Mouse (Mus musculus): Measurements from ENCODE around the gene Pold1. TPM values are rescaled to one million over a fixed set of nuclear protein-coding genes. Genes with fewer than 3 reads are reported as not detected.

The Pold1 gene
- total and polyA plus RNA-seq, 3 experiments: 54.6 to 252 (median 70.1) TPM

DNA sequence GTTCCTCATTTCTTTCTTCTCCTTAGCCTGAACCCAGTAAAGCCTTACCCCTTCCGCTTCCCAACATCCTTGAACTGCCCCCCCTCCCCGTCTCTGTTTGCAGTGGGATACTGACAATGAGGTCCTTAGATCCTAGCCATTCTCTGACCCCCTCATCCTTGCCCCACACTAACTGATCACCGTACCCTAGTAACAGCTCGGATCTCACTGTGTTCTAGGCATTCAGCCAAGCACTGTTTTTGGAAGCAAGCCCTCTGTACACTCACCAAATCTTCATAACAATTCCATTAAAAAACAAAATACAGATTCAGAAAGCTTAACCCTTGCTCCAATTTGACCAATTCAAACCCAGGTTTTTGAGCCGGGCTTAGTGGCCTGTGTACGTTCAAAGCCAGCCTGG, 45.6 kb upstream of the Pold1 start:
- H3K4me1 ChIP-seq (ENCODE audit: insufficient read depth, low read depth, low read length): peaks cover under 1% of the 10 kb centered on the region
- TF ChIP-seq GATA1 (IDR thresholded peaks at IDR 0.05; ENCODE audit: borderline replicate concordance, low read length): no peak
- TF ChIP-seq POLR2AphosphoS5 (IDR thresholded peaks at IDR 0.05; ENCODE audit: insufficient replicate concordance, low read depth, low read length): no peak
- TF ChIP-seq CTCF (IDR thresholded peaks at IDR 0.05; ENCODE audit: low read depth, low read length): no peak
- no peak for TF ChIP-seq GATA2 (IDR thresholded peaks at IDR 0.05; ENCODE audit: borderline replicate concordance, low read depth, low read length)
- TF ChIP-seq TAL1 (conservative IDR thresholded peaks at IDR 0.05; ENCODE audit: low read depth, low read length): no peak
- H3K36me3 ChIP-seq (replicated peaks): no peaks in the 10 kb centered on the region
- DNase-seq (ENCODE audit: low spot score) (no peak), ATAC-seq (ENCODE audit: extremely low read depth, insufficient number of reproducible peaks, low FRiP score, poor library complexity, severe bottlenecking) (no peak)
- H3K4me3 ChIP-seq (ENCODE audit: low read depth, low read length): no peak overlapping the region
- H3K9me3 ChIP-seq (replicated peaks): peaks cover 11% of the 10 kb centered on the region
- peaks cover 9% of the 10 kb centered on the region for H3K27me3 ChIP-seq (ENCODE audit: insufficient read depth, low read length)

DNA sequence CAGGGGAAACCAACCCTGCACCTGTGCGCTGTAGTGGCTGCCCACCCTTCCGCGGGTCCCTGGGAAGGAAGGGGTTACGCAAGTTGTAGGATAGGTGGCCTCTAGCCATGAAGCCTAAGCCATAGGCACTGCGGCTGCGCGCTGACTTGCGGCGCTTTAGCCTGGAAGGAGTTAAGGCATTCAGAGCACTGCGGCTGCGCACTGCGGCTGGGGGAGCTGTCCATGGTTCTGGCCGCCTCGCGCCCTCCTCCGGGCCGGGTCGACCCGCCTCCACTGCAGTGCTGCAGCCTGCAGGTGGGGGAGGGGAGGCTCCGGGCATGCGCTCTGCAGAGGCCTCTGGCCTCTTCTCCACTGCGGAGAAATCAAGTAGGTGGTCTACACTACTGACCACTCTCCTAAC, 45.1 kb upstream of the Pold1 start:
- TF ChIP-seq TAL1 (conservative IDR thresholded peaks at IDR 0.05; ENCODE audit: low read depth, low read length): no peak
- peaks cover 11% of the 10 kb centered on the region for H3K9me3 ChIP-seq (replicated peaks)
- ATAC-seq (ENCODE audit: extremely low read depth, insufficient number of reproducible peaks, low FRiP score, poor library complexity, severe bottlenecking) (no peak), DNase-seq (ENCODE audit: low spot score) (peak; percentile 25)
- peaks cover 13% of the 10 kb centered on the region for H3K27me3 ChIP-seq (ENCODE audit: insufficient read depth, low read length)
- no peaks in the 10 kb centered on the region for H3K36me3 ChIP-seq (replicated peaks)
- H3K4me3 ChIP-seq (ENCODE audit: low read depth, low read length): no peak overlapping the region
- peaks cover 4% of the 10 kb centered on the region for H3K4me1 ChIP-seq (ENCODE audit: insufficient read depth, low read depth, low read length)

DNA sequence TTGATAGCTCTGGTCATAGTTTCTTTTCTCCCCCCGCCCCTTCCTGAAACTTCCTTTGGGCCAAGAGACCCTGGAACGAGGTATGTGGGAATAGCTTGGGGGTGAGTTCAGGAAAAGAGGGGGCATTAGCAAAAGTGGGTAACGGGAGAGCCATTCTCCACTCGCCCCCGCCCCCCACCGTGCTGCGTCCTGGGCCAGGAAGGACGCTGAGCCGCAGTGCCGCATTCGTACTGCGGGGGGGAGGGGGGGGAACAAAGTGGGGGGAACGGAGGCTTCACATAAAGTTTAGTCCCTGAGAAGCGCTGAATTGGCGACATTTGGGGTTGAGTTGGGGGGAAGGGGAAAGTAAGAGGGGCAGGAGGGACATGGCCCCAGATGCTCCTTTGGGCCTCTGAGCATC, 44.4 kb upstream of the Pold1 start:
- Histone ChIP-seq H3K4me1 (ENCODE audit: insufficient read depth, low read depth, low read length) (peaks cover 4% of the 10 kb centered on the region), H3K4me3 (ENCODE audit: low read depth, low read length) (no peak overlapping the region), H3K27me3 (ENCODE audit: insufficient read depth, low read length) (peaks cover 18% of the 10 kb centered on the region), H3K9me3 (replicated peaks) (peaks cover 11% of the 10 kb centered on the region), H3K36me3 (replicated peaks) (no peaks in the 10 kb centered on the region)
- no peak for ATAC-seq (ENCODE audit: extremely low read depth, insufficient number of reproducible peaks, low FRiP score, poor library complexity, severe bottlenecking)
- no peak for TF ChIP-seq CTCF (IDR thresholded peaks at IDR 0.05; ENCODE audit: low read depth, low read length)
- TF ChIP-seq POLR2AphosphoS5 (IDR thresholded peaks at IDR 0.05; ENCODE audit: insufficient replicate concordance, low read depth, low read length): no peak
- no peak for TF ChIP-seq GATA2 (IDR thresholded peaks at IDR 0.05; ENCODE audit: borderline replicate concordance, low read depth, low read length)
- no peak for TF ChIP-seq GATA1 (IDR thresholded peaks at IDR 0.05; ENCODE audit: borderline replicate concordance, low read length)
- TF ChIP-seq TAL1 (conservative IDR thresholded peaks at IDR 0.05; ENCODE audit: low read depth, low read length): no peak
- no peak for DNase-seq (ENCODE audit: low spot score)

DNA sequence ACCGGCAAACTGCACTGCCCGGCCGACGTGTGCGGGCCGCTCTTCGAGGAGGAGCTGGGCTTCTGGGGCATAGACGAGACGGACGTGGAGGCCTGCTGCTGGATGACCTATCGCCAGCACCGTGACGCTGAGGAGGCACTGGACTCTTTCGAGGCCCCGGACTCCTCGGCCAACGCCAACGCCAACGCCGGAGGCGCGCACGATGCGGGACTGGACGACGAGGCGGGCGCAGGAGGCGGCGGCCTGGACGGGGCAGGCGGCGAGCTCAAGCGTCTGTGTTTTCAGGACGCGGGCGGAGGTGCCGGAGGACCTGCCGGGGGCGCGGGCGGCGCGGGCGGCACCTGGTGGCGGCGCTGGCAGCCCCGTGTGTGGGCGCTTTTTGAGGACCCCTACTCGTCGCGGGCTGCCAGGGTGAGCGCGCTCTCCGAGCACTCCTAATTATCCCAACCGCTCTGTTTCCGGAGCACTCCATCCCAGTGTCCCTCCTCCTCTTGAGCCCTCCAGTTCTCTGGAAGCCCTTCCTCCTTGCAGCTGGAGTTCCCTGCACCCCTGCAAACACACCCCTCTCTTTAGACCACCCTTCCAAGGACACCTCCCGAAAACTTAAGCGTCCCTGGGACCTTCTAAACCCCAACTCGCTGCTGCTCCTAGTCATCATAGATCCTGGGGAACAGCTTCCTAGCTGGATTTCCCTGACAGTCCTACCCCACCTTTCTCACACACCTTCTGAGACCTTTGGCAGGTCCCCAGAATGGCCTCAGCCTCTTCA, 42.9 kb upstream of the Pold1 start:
- H3K9me3 ChIP-seq (replicated peaks): peaks cover 11% of the 10 kb centered on the region
- H3K27me3 ChIP-seq (ENCODE audit: insufficient read depth, low read length): peaks cover 32% of the 10 kb centered on the region
- ATAC-seq (ENCODE audit: extremely low read depth, insufficient number of reproducible peaks, low FRiP score, poor library complexity, severe bottlenecking) (no peak), DNase-seq (ENCODE audit: low spot score) (no peak)
- H3K36me3 ChIP-seq (replicated peaks): no peaks in the 10 kb centered on the region
- H3K4me3 ChIP-seq (ENCODE audit: low read depth, low read length): no peak overlapping the region
- H3K4me1 ChIP-seq (ENCODE audit: insufficient read depth, low read depth, low read length): peaks cover 4% of the 10 kb centered on the region
- TF ChIP-seq CTCF (IDR thresholded peaks at IDR 0.05; ENCODE audit: low read depth, low read length) (no peak), POLR2AphosphoS5 (IDR thresholded peaks at IDR 0.05; ENCODE audit: insufficient replicate concordance, low read depth, low read length) (no peak), TAL1 (conservative IDR thresholded peaks at IDR 0.05; ENCODE audit: low read depth, low read length) (no peak), GATA1 (IDR thresholded peaks at IDR 0.05; ENCODE audit: borderline replicate concordance, low read length) (no peak), GATA2 (IDR thresholded peaks at IDR 0.05; ENCODE audit: borderline replicate concordance, low read depth, low read length) (no peak)

DNA sequence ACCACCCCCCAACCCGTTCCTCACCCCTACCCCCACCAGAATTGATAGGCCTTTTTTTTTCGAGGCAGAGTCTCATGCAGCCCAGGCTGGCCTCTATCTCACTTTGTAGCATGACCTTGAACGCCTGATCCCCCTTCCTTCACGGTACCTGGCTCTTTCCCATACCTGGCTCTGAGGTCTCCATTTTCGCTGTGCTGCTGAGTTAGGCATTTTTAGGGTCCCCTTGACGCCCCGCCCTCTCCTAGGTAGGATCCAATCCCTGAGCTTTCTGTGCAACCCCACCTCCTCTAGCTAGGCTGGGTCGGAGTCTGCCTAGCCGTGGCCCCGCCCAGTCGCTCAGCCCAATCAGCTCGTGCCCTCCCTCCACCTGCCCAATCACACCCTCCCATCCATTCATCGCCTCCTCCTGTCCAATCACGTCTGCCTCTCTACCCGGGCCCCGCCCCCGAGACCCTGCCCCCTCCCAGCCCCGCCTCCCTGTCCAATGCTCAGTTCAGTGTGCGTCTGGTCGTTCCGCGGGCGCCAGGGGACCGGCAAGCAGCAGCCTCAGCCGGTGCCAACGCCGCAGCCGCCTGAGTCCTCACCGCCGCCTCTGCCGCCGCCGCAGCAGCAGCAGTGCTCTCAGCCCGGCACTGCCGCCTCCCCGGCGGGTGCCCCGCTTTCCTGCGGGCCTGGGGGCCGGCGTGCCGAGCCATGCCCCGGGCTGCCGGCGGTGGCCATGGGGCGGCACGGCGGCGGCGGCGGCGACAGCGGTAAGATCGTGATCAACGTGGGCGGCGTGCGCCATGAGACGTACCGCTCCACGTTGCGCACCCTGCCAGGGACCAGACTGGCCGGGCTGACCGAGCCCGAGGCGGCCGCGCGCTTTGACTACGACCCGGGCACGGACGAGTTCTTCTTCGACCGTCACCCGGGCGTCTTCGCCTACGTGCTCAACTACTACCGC, 42.0 kb upstream of the Pold1 start, which contains the start of gene Kcnc3:
TSS of gene Kcnc3 (plus strand) at position 263 of the 946 bp plus-strand sequence.
- Histone ChIP-seq H3K4me1 (ENCODE audit: insufficient read depth, low read depth, low read length) (peaks cover 4% of the 10 kb centered on the region), H3K27me3 (ENCODE audit: insufficient read depth, low read length) (peaks cover 37% of the 10 kb centered on the region), H3K36me3 (replicated peaks) (no peaks in the 10 kb centered on the region), H3K4me3 (ENCODE audit: low read depth, low read length) (no peak within 1 kb of the TSS), H3K9me3 (replicated peaks) (peaks cover 11% of the 10 kb centered on the region)
- TF ChIP-seq GATA2 (IDR thresholded peaks at IDR 0.05; ENCODE audit: borderline replicate concordance, low read depth, low read length): no peak
- no peak for TF ChIP-seq TAL1 (conservative IDR thresholded peaks at IDR 0.05; ENCODE audit: low read depth, low read length)
- TF ChIP-seq CTCF (IDR thresholded peaks at IDR 0.05; ENCODE audit: low read depth, low read length): no peak
- no peak for TF ChIP-seq POLR2AphosphoS5 (IDR thresholded peaks at IDR 0.05; ENCODE audit: insufficient replicate concordance, low read depth, low read length)
- ATAC-seq (ENCODE audit: extremely low read depth, insufficient number of reproducible peaks, low FRiP score, poor library complexity, severe bottlenecking) (no peak), DNase-seq (ENCODE audit: low spot score) (no peak)

DNA sequence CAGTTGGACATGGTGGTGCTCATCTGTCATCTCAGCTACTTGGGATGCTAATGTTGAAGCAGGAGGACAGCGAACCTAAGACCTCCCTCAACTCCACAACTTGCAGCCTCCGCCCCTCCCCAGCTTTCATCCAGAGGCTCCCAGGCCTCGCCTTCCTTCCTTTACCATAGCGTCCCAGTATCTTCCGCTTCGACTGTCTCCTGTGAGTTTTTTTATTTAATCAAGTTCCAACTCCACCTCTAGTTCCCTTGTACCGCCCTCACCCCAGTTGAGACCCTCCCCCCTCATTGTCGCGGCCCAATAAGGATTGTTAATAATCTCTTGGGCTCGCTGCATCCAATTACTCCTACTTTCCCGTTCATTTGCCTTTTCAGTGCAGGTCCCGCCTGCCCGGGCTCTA, 41.3 kb upstream of the Pold1 start:
- H3K4me1 ChIP-seq (ENCODE audit: insufficient read depth, low read depth, low read length): peaks cover 4% of the 10 kb centered on the region

More for the DNA sequence above, 41.3 kb upstream of the Pold1 start:
- H3K36me3 ChIP-seq (replicated peaks): no peaks in the 10 kb centered on the region
- peaks cover 11% of the 10 kb centered on the region for H3K9me3 ChIP-seq (replicated peaks)
- TF ChIP-seq GATA2 (IDR thresholded peaks at IDR 0.05; ENCODE audit: borderline replicate concordance, low read depth, low read length) (no peak), POLR2AphosphoS5 (IDR thresholded peaks at IDR 0.05; ENCODE audit: insufficient replicate concordance, low read depth, low read length) (no peak), CTCF (IDR thresholded peaks at IDR 0.05; ENCODE audit: low read depth, low read length) (no peak), TAL1 (conservative IDR thresholded peaks at IDR 0.05; ENCODE audit: low read depth, low read length) (no peak), GATA1 (IDR thresholded peaks at IDR 0.05; ENCODE audit: borderline replicate concordance, low read length) (no peak)
- no peak overlapping the region for H3K4me3 ChIP-seq (ENCODE audit: low read depth, low read length)
- no peak for DNase-seq (ENCODE audit: low spot score)
- no peak for ATAC-seq (ENCODE audit: extremely low read depth, insufficient number of reproducible peaks, low FRiP score, poor library complexity, severe bottlenecking)
- peaks cover 41% of the 10 kb centered on the region for H3K27me3 ChIP-seq (ENCODE audit: insufficient read depth, low read length)
